Mouse (Mus musculus): ENCODE measurements around the gene Fbxw26.
"Not testable (repeated sequence)": the region's sequence is repeated elsewhere in the genome, so short reads cannot be mapped to it uniquely, and the experiment has no call there.

The Fbxw26 gene

DNA sequence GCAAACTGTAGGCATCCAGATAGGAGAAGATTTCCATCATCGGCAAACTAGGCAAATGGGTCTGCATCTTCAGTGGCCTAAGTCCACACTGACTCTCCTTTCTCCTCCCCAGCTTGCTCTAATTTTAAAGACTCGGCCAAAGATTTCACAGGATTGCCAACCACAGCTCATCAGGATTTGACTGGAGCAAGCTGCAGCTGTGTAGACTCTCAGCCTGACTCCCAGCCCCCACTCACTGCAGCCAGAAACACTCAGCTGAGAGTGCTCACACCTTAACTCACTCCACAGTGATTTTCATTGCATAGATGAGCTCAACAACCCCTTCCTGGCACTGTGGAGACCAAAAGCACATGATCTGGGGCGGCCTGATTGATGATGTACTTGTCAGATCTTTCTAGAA is at the start of gene Fbxw26:
TSS of gene Fbxw26 (minus strand) at position 101 of the 400 bp plus-strand sequence.
- DNase-seq: peak; percentile 58

DNA sequence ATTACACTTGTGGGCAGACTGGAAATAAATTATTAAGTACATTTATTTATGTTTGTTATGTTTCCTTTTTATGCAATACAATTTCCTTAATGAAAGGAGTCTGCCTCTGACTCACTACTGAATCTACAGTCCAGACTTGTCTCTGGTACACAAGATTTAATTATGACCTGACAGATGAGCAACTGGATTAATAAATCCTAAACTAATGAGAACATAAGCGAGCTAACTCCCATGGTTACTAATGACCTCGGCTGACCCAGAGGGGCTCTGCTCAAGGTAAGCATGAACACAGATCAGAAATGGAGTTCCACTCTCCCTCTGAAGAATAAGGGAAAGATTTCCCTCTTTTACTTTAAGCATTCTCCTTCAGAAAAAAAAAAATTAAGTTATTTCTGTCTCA is 49.3 kb upstream of the Fbxw26 start:
- peak; percentile 16 for DNase-seq

DNA sequence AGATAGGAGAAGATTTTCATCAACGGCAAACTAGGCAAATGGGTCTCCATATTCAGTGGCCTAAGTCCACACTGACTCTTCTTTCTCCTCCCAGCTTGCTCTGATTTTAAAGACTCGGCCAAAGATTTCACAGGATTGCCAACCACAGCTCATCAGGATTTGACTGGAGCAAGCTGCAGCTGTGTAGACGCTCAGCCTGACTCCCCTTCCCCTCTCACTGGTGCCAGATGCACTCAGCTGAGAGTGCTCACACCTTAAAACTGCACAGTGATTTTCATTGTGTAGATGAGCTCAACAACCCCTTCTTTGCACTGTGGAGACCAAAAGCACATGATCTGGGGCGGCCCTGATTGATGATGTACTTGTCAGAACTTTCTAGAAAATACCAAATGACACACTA is 44.7 kb upstream of the Fbxw26 start, which contains the start of gene Fbxw27:
TSS of gene Fbxw27 (minus strand) at position 101 of the 400 bp plus-strand sequence.
- peak; percentile 33 for DNase-seq

DNA sequence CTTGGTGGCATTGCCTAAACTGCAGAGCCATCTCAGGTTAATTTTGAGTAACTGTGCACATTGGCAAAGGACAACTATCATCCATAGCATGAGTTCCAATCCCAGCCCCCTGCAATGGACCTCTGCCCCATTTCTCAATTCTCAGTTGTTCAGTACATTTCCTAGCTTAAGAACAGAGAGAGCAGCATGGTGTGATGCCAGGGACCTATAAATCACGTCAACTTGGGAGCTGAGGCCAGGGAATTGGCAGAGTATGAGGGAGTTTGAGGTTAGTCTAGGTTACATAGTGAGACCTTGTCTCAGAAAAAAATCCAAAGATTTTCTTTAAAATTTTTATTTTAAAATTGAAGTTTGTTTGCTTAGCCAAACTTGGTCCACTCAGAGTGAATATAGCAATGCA is 21.0 kb upstream of the Fbxw26 start:
- not testable (repeated sequence) for DNase-seq

DNA sequence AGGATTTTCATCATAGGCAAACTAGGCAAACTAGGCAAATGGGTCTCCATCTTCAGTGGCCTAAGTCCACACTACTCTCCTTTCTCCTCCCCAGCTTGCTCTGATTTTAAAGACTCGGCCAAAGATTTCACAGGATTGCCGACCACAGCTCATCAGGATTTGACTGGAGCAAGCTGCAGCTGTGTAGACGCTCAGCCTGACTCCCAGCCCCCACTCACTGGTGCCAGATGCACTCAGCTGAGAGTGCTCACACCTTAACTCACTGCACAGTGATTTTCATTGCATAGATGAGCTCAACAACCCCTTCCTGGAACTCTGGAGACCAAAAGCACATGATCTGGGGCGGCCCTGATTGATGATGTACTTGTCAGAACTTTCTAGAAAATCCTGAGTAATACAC is 43.3 kb downstream of the Fbxw26 start, which contains the start of gene Fbxw18:
TSS of gene Fbxw18 (minus strand) at position 101 of the 400 bp plus-strand sequence.
- DNase-seq: not testable (repeated sequence)

DNA sequence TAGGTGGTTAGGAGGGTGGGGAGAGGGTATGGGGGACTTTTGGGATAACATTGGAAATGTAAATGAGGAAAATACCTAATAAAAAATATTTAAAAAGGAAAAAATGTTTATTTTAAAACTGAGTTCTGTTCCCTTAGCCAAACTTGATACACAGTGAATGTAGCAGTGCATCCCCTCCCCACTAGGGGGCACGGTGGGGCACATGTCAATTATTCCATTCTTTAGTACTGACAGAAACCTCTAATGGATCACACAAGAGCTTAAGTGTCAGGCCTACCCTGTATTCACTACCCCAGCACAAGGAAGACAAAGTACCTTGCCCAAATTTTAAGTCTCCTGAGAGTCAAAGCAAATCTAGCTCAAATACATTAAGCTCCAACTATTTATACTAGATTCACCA is 60.6 kb downstream of the Fbxw26 start:
- DNase-seq: no peak
